Mouse (Mus musculus) neural tube, embryonic 11.5 days (tissue): ENCODE data around the gene Pgls. TPM values are rescaled to one million over a fixed set of nuclear protein-coding genes. Genes with fewer than 3 reads are reported as not detected.

Experiments
- ATAC-seq: fragments of 200-750 bp; cut with Nextera tagmentation; 2 replicates; pipeline ENCODE4 v1.8.0; 2017; ENCODE audit warnings: moderate number of reproducible peaks, mild to moderate bottlenecking, moderate TSS enrichment, moderate library complexity; ENCODE audit not compliant: insufficient read depth, low FRiP score, low TSS enrichment
- DNase-seq: peaks from one replicate; pipeline ENCODE4 v3.0.0-alpha.2; 2015; ENCODE audit warnings: low spot score
- H3K27ac ChIP-seq: fragments of 300-500 bp; sonication (generic); 2 replicates; pipeline ENCODE4 v1.5.1; 2014; ENCODE audit warnings: low read depth, mild to moderate bottlenecking, low read length
- H3K27me3 ChIP-seq: fragments of 300-500 bp; sonication (generic); 2 replicates; pipeline ENCODE4 v1.6.1; 2014; ENCODE audit warnings: mild to moderate bottlenecking, low read length, mixed read lengths; ENCODE audit not compliant: control insufficient read depth, insufficient read depth
- H3K36me3 ChIP-seq: fragments of 300-500 bp; sonication (generic); 2 replicates; pipeline ENCODE4 v1.6.1; 2014; ENCODE audit warnings: mild to moderate bottlenecking, low read length, moderate library complexity, mixed read lengths; ENCODE audit not compliant: control insufficient read depth, insufficient read depth
- H3K4me1 ChIP-seq: fragments of 300-500 bp; sonication (generic); 2 replicates; pipeline ENCODE4 v1.6.1; 2014; ENCODE audit warnings: low read length, mixed read lengths; ENCODE audit not compliant: control insufficient read depth, insufficient read depth
- H3K4me2 ChIP-seq: fragments of 300-500 bp; sonication (generic); 2 replicates; pipeline ENCODE4 v1.6.1; 2014; ENCODE audit warnings: low read depth, mild to moderate bottlenecking, moderate library complexity
- H3K4me3 ChIP-seq: fragments of 300-500 bp; sonication (generic); 2 replicates; pipeline ENCODE4 v1.5.1; 2014; ENCODE audit warnings: low read depth, low read length
- H3K9ac ChIP-seq: fragments of 300-500 bp; sonication (generic); 2 replicates; pipeline ENCODE4 v1.6.1; 2014; ENCODE audit warnings: mild to moderate bottlenecking, low read length
- H3K9me3 ChIP-seq: fragments of 300-500 bp; sonication (generic); 2 replicates; pipeline ENCODE4 v1.6.1; 2016; ENCODE audit warnings: low read length; ENCODE audit not compliant: control insufficient read depth
- WGBS: fragments of 180-500 bp; shearing (Covaris S2); extraction: QIAGEN DNeasy Blood & Tissue Kit; methylation state at CpG from one replicate; pipeline ENCODE4 v1.1.7; 2014; 5-methylcytosine and 5-hydroxymethylcytosine counted together
- polyA plus RNA-seq: library from polyadenylated mRNA; unstranded; fragments of >200 nt; fragmentation: Nextera tagmentation; extraction: Ambion mirVana; gene quantifications from 2 replicates; pipeline ENCODE4 v1.2.1, GENCODE M21; 2014

Gene Pgls
- polyA plus RNA-seq, 1 experiment from 2014 or later = 212 TPM

DNA sequence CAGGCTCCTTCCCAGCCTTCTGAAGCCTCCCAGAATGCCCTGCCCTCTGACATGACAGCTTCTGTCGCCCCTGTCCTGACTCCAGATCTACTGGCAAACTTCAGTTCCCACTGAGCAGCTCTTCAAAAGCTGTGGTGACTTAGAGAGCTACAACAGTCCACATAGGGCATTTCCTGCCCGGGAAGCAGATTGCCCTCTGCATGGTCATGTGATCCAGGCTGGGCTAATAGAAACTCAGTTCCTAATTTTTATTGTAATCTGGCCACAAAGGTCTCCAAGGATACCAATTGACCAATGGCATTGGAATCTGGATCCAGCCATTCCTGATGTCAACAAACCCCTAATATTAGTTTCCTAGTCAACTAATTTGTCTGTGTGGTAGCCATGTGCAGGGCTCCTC is 39.9 kb downstream of the Pgls start:
- no peak overlapping the region for H3K4me2 ChIP-seq
- DNase-seq = no peak
- H3K27me3 ChIP-seq = peaks cover 25% of the 10 kb centered on the region
- no peak overlapping the region for H3K9ac ChIP-seq
- H3K4me1 ChIP-seq = peaks cover 9% of the 10 kb centered on the region
- no peak overlapping the region for H3K4me3 ChIP-seq
- 50% methylated on average over 2 of the region's 2 CpGs for WGBS
- no peak overlapping the region for H3K27ac ChIP-seq
- ATAC-seq = no peak
- peaks cover 7% of the 10 kb centered on the region for H3K9me3 ChIP-seq
- peaks cover 2% of the 10 kb centered on the region; the same call in 1 of the 2 replicates for H3K36me3 ChIP-seq

GRCm38 (mm10) chr8:71633164-71633563 is 41.2 kb downstream of the Pgls start:
- H3K9ac ChIP-seq = no peak overlapping the region
- DNase-seq (no peak), ATAC-seq (no peak)
- H3K36me3 ChIP-seq = peaks cover 2% of the 10 kb centered on the region; the same call in 1 of the 2 replicates
- H3K4me1 ChIP-seq = peaks cover 9% of the 10 kb centered on the region
- peaks cover 7% of the 10 kb centered on the region for H3K9me3 ChIP-seq
- no peak overlapping the region for H3K4me2 ChIP-seq
- no peak overlapping the region for H3K4me3 ChIP-seq
- no peak overlapping the region for H3K27ac ChIP-seq
- 11% methylated on average over 19 of the region's 22 CpGs for WGBS
- peaks cover 25% of the 10 kb centered on the region for H3K27me3 ChIP-seq

GRCm38 (mm10) chr8:71633981-71634667 is 42.1 kb downstream of the Pgls start:
- 2% methylated on average over 26 of the region's 26 CpGs for WGBS
- peak; percentile 74 for DNase-seq
- peaks cover 7% of the 10 kb centered on the region for H3K9me3 ChIP-seq
- H3K36me3 ChIP-seq = peaks cover 2% of the 10 kb centered on the region; the same call in 1 of the 2 replicates
- H3K27ac ChIP-seq = no peak overlapping the region
- H3K27me3 ChIP-seq = peaks cover 25% of the 10 kb centered on the region
- peaks cover 9% of the 10 kb centered on the region for H3K4me1 ChIP-seq
- peak overlapping the region; percentile 25 for H3K4me2 ChIP-seq
- no peak overlapping the region for H3K4me3 ChIP-seq
- 0 out of 2 replicates have a peak, but pooled peaks have one; percentile 12 for ATAC-seq
- H3K9ac ChIP-seq = peak overlapping the region; percentile 15; the same call in 1 of the 2 replicates

GRCm38 (mm10) chr8:71637149-71638095 is 45.4 kb downstream of the Pgls start:
- 64% methylated on average over 8 of the region's 8 CpGs for WGBS
- Histone ChIP-seq H3K27me3 (peaks cover 14% of the 10 kb centered on the region), H3K4me3 (no peak overlapping the region), H3K9ac (no peak overlapping the region), H3K4me1 (no peaks in the 10 kb centered on the region), H3K27ac (no peak overlapping the region), H3K9me3 (peaks cover 7% of the 10 kb centered on the region), H3K36me3 (peaks cover 2% of the 10 kb centered on the region; the same call in 1 of the 2 replicates), H3K4me2 (no peak overlapping the region)
- no peak for ATAC-seq
- DNase-seq = no peak

DNA sequence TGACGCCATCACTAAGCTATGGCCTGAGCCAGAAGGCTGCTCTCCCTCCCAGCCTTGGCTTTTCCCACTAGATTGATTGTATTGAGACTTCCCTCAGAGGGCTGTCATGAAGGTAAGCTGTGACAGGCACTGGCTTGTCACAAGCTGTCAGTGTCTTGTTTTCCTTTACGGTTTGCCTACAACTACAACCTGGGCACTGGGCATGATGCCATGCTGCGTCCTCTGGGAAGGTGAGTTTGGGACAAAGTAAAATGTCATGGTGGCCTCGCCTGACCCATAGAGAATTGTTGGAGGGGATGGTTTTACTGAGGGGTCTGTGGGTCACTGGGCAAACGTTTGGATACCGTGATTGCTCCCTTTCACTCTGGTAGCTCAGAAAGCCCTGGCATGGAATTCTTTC is 46.3 kb downstream of the Pgls start:
- DNase-seq = no peak
- H3K27me3 ChIP-seq = peaks cover 11% of the 10 kb centered on the region
- 73% methylated on average over 6 of the region's 6 CpGs for WGBS

GRCm38 (mm10) chr8:71639318-71639717 is 47.3 kb downstream of the Pgls start:
- DNase-seq = no peak
- Histone ChIP-seq H3K27me3 (peaks cover 4% of the 10 kb centered on the region; the same call in 1 of the 2 replicates), H3K4me3 (no peak overlapping the region), H3K36me3 (peaks cover 2% of the 10 kb centered on the region; the same call in 1 of the 2 replicates), H3K27ac (no peak overlapping the region), H3K9me3 (no peaks in the 10 kb centered on the region), H3K9ac (no peak overlapping the region), H3K4me2 (no peak overlapping the region), H3K4me1 (no peaks in the 10 kb centered on the region)
- ATAC-seq = no peak
- 88% methylated on average over 4 of the region's 4 CpGs for WGBS

More for the DNA sequence above, 46.3 kb downstream of the Pgls start:
- no peak overlapping the region for H3K27ac ChIP-seq
- no peak overlapping the region for H3K4me3 ChIP-seq
- H3K4me1 ChIP-seq = no peaks in the 10 kb centered on the region
- no peak overlapping the region for H3K4me2 ChIP-seq
- H3K36me3 ChIP-seq = peaks cover 2% of the 10 kb centered on the region; the same call in 1 of the 2 replicates
- H3K9me3 ChIP-seq = no peaks in the 10 kb centered on the region
- H3K9ac ChIP-seq = no peak overlapping the region
- no peak for ATAC-seq

- H3K9me3 ChIP-seq = no peaks in the 10 kb centered on the region
- H3K4me2 ChIP-seq = no peak overlapping the region
- ATAC-seq = no peak
- 90% methylated on average over 9 of the region's 9 CpGs for WGBS
- H3K9ac ChIP-seq = no peak overlapping the region
- no peak overlapping the region for H3K27ac ChIP-seq
- H3K27me3 ChIP-seq = no peaks in the 10 kb centered on the region
- H3K4me3 ChIP-seq = no peak overlapping the region
- DNase-seq = no peak
- no peaks in the 10 kb centered on the region for H3K4me1 ChIP-seq
- H3K36me3 ChIP-seq = no peaks in the 10 kb centered on the region
Observed at GRCm38 (mm10) chr8:71645510-71645909, 53.5 kb downstream of the Pgls start.
